Mouse (Mus musculus) v-Abl transformed pro-B cells (cell line): ENCODE results near the gene Zfyve19.

Source experiments
- in situ Hi-C, 2 experiments: fragments of 400-800 bp; cut with MboI; formaldehyde crosslinking; loops; one replicate each; pipeline ENCODE4 v1.15.1; 2025; ENCODE audit not compliant: unreplicated experiment in 2 of 2

The Zfyve19 gene

GRCm38 (mm10) chr2:119247904-119248303, 39.5 kb downstream of the Zfyve19 start:
- in situ Hi-C loops = no loop called here

- in situ Hi-C loops = loop anchor here (5.0 kb wide), 2 partner anchors 38 to 188 kb away; partner anchors contain the start of gene Vps18 (in 2 of the 2)
These were observed 41.2 kb downstream of the Zfyve19 start for GRCm38 (mm10) chr2:119249592-119250061.

GRCm38 (mm10) chr2:119250377-119250776, 42.0 kb downstream of the Zfyve19 start:
- in situ Hi-C loops = loop anchor here (5.0 kb wide), 2 partner anchors 37 to 187 kb away; partner anchors contain the start of gene Vps18 (in 2 of the 2)

DNA sequence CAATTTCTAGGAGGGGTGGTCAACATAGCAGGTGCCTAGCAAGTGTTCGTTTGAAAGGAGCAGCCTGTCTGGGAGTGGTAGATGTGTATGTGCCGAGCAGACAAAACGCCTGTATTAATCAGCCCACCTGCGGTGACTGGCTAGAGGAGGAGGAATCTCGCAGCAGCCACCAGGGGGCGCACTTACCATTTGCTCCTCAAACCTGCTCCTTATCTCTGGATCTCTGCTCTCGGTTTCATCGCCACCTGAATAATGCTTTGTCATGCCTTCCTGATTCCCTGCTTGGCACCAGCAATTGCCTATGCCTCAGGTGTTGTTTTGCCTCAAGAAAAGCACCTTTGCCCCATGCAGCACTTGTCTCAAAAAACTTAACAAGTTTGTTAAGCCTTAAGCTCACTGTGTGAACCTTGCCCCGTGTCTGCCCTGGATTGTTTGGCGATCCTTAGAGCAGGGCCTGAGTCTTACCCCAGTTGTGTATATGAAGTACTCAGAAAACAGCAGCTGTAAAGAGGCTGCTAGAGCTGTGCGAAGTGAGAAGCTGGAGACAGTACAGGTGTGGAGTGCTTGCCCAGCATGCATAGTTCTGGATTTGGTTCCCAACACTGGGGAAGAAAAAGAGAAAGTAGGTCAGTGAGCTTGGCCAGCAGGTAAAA, 42.5 kb downstream of the Zfyve19 start:
- in situ Hi-C loops = loop anchor here (5.0 kb wide), 2 partner anchors 36 to 186 kb away; partner anchors contain the start of gene Vps18 (in 2 of the 2)

- in situ Hi-C loops = loop anchor here (5.0 kb wide), 2 partner anchors 32 to 182 kb away; partner anchors contain the start of gene Vps18 (in 2 of the 2)
These were observed 46.6 kb downstream of the Zfyve19 start for GRCm38 (mm10) chr2:119254976-119255375.

DNA sequence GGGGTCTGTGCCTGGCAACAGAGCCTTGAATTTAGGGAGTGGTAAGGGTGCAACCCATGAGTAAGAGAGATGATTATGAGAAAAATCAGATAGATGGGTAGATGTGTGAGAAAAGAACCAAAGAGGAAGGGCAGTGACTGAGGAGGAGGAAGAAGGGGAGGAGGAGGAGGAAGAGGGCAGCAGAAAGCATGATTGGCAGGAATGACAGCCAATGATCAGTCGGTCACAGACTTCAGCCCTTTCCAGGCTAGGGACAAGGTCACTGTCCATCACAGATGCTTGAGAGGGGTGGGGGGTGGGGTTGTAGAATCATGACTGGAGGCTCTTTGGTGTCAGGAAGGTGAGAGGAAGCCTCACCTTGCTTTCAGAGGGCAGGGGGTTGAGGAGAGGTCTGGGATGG, 52.1 kb downstream of the Zfyve19 start:
- in situ Hi-C loops = no loop called here

DNA sequence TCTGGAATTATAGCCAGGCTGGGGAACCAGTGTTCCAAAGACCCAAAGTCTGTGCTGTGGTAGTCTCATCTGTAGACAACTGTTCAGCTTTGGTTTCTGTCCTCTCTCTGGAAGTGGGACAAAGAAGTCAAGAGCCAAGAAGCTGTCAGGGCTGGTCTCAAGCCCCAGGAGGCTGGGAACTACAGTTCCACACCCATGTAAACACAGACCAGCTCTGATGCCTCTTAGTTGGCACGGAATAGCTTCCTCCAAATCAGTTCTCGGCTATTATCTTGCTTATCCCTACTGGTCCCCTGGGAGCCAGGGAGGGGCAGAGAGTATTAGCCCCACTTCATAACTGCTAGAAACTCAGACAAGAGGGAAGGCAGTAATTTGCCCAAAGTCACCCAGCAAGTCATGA, 52.9 kb downstream of the Zfyve19 start:
- in situ Hi-C loops = no loop called here

- in situ Hi-C loops = no loop called here
These were observed 54.6 kb downstream of the Zfyve19 start for GRCm38 (mm10) chr2:119262978-119263377.

GRCm38 (mm10) chr2:119263813-119264212, 55.4 kb downstream of the Zfyve19 start:
- in situ Hi-C loops = no loop called here
